Mouse (Mus musculus): ENCODE data around the gene Nde1.
A peak's percentile ranks its signal among the peaks of the same experiment; 100 is the strongest.

- TF ChIP-seq CTCF (IDR thresholded peaks at IDR 0.05; ENCODE audit: low read depth) (peak; percentile 74), EP300 (optimal IDR thresholded peaks at IDR 0.05) (no peak)
Observed at GRCm38 (mm10) chr16:14195427-14195826, 32.4 kb downstream of the Nde1 start.
